Mouse (Mus musculus) left cerebral cortex, postnatal 25 days (tissue): ENCODE data around the gene Ang4. TPM values are rescaled to one million over a fixed set of nuclear protein-coding genes. Genes with fewer than 3 reads are reported as not detected.

Experiments
- DNase-seq, 2 experiments: peaks; one replicate each; pipeline ENCODE4 v3.0.0; 2022; ENCODE audit warnings: low spot score in 2 of 2, mixed read lengths in 1 of 2
- intact Hi-C: fragments of 180-260 bp; cut with DNase I; formaldehyde crosslinking; loops from one replicate; pipeline ENCODE4 v1.15.1; 2025
- total RNA-seq, 2 experiments: library from RNA; stranded (reverse); gene quantifications; 2 replicates each; pipeline ENCODE4 v1.2.3; 2021

Gene Ang4
- not detected for total RNA-seq

DNA sequence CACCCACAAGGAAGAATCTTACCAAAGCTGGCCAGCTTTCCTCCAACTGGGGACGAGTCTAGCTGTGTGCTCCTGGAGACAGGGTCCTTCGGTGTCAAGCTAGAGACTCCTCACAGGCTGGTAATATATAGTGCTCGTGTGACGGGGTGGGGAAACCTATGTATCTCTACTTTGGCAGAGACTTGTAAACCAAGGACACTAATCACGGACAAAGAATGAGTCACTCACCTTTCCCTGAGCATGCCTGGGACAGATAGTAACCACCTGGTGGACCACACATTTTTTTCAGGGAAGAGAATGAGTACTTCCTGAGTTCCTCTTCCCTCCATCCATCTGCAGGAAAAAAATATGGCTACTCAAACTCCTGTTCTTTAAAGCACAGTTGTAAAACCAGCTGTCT, at the start of gene Ang4:
TSS of gene Ang4 (minus strand) at position 101 of the 400 bp plus-strand sequence.
- intact Hi-C loops = loop anchor here (10.0 kb wide), 1 partner anchor 51 kb away; no protein-coding TSS in a partner anchor
- no peak for DNase-seq

DNA sequence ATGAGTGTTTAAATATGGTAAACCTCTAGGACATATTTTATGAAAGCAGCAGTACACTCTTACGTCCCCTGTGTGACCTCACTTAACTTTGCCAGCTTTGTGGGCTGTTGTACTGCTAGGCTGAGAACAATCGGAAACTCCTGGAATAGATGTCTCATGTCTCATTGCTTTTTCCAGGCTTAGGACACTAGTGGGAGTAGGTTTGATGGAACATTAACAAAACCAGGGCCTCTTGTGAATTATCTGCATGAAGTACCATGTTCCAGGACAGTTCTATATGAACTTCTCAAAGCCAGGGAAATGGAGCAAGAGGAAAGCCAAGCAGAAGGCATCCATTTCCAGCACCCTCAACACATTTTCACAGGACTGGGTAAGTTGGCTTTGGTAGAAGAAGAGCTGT, 26.4 kb upstream of the Ang4 start, which contains the start of gene AY358078:
TSS of gene AY358078 (plus strand) at position 301 of the 400 bp plus-strand sequence.
- intact Hi-C loops = no loop called here
- DNase-seq = no peak

DNA sequence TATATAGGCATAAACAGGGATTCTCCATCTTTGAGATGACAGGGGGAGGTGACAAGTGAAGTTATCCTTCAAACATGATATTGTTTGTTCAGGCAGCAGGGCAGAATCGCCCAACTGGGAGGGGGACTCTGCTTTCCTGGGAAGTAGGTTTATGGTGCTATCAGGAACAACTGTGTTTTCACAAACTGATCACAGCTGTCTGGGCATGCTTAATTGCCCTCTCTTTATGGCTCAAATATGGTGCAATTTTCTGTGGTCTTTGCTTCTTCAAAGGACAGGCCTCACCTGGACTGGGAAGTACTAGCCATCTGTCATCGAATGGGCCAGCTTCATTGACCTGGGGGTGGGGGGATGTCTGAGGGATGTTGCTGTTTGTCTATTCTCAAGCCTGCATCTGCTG, 20.7 kb upstream of the Ang4 start:
- DNase-seq = no peak

DNA sequence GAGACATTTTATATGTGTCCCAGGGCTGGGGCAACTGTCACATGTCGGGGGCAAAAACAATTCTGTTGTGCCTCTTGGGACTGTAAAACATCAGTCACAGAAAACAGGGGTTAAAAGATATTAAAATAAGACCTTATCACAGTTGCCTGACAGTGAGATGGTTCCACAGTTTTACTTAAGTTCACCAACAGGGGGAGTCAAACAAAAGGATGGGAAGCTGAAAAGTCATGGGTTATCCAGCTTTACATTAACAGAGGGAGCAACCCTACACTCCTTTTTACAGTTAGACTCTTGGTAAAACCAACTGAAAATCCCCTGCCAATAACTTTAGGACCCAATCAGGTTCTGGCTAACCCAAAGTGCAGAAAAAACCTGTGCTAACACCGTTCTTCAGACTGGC, 15.8 kb upstream of the Ang4 start:
- no peak for DNase-seq
- intact Hi-C loops = no loop called here

More for the DNA sequence above, 20.7 kb upstream of the Ang4 start:
- intact Hi-C loops = no loop called here

DNA sequence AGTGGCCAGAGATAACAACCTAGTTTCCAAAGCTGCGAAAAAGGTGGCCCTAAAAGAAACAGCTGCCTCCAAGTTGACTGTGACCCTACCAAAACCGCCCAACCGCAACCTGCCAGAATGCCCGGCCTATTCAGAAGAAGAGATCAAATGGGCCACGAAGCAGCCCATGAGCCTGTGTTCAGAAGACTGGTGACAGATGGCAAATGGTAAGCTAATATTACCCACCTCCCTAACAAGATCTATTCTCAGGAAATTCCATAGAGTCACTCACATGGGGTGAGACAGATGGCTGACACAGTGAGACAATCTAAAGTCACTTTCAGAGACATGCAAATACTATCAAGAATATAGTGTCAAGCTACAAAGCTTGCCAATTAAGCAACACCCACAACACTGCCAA, 13.7 kb upstream of the Ang4 start:
- no peak for DNase-seq
- intact Hi-C loops = no loop called here

DNA sequence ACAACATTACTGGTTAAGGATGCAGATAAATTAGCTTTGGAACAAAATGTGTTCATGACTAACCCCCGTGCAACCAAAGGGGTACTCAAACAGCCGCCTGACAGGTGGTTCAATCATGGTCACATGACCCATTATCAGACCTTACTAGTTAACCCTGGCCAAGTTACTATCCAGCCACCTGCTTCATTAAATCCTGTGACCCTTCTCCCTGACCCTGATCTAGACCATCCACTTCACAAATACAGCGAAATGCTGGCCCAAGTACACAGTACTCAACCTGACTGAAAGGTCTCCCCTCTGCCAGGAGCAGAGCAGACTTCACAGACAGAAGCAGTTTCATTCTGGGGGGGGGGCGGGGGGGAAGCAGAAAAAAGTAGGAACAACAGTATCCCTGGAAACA, 12.9 kb upstream of the Ang4 start:
- DNase-seq = no peak
- intact Hi-C loops = no loop called here

DNA sequence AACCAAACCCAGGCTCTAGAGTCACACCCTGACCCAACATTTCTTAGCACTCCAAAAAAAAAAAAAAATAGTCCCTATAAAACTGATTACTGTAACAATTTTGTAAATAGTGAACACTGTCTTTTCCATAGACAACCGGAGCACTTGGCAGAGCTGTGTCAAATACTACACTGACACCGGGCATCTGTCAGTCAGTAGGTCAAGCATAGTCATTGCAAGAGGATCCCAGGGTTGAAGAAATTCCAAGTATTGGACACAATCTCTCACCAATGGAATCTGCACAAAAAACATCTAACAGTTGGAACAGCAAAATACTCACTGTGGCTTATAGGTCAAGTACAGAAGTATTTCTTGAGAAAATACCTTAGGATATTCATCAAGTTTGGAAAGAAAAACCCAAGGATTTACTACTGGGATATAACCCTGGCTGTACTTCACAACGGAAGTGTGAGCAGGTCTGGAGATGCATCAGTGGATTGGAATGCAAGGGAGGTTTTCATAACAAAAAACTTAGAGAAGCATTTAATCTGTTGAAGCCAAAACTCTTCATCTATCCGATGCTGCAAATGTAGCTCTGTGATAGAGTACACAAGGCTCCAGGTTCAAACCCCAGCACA, 5.6 kb upstream of the Ang4 start:
- DNase-seq = no peak
- intact Hi-C loops = loop anchor here (5.0 to 10.0 kb wide), 2 partner anchors 46 to 88 kb away; no protein-coding TSS in a partner anchor

DNA sequence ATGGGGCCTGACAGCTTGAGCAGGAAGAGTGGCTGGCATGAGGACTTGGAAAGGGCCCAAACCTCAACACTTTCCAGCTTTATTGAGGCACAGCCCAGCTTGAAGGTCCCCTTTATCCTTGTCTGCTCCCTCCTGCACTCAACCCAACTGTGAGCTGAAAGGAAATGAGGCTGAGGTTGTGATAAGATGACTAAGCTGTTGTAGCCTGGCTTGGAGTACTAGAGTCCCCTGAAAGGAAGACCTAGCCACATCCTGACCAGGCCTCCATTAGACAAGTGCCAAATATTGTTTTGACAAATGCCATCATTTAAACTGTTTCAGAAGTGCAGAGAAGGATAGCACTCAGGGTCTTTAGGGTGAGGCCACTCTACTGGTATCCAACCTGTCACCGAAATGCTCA, 4.4 kb upstream of the Ang4 start:
- DNase-seq = no peak
- intact Hi-C loops = loop anchor here (5.0 to 10.0 kb wide), 2 partner anchors 47 to 90 kb away; no protein-coding TSS in a partner anchor

DNA sequence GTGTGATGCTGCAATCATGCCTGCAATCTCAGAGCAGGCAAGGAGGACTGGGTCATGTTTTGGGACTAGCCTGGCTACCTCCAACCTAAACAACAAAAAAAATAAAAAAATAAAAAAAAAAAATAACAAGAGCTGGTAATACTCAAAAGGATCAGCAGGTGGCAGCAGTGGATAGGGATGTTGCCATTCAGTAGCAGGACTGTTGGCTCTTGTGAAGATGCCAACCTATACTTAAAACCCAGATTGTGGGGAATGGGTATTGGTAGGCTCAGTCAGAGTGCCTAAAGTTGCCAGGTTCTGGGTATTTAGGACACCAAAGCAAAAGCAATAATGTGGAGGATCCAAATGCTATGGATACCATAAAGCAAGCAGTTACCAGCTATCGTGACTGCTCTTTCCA, 2.0 kb downstream of the Ang4 start:
- peak in 1 of 2 experiments; percentile 9 for DNase-seq
- intact Hi-C loops = loop anchor here (10.0 kb wide), 1 partner anchor 53 kb away; no protein-coding TSS in a partner anchor

DNA sequence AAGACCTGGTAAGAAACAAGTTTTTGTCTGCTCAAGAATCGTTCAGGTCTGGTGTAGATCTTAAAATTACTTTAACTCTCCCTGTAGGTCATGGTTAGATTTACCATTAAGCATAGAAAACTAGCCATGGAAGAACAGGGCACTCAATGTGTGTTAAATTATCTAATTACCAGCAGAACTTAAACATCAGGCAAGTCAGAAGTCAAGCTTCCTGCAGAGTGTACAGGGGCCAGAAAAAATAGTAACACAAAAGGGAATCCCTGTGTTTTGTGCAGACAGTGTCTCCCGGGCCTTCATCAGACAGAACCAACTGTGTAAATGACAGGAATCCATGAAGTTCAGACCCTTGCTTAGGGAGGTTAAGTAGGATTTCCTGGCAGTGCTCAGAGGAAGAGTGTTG, 17.4 kb downstream of the Ang4 start:
- no peak for DNase-seq
- intact Hi-C loops = loop anchor here (5.0 kb wide), 1 partner anchor 504 kb away; no protein-coding TSS in a partner anchor

DNA sequence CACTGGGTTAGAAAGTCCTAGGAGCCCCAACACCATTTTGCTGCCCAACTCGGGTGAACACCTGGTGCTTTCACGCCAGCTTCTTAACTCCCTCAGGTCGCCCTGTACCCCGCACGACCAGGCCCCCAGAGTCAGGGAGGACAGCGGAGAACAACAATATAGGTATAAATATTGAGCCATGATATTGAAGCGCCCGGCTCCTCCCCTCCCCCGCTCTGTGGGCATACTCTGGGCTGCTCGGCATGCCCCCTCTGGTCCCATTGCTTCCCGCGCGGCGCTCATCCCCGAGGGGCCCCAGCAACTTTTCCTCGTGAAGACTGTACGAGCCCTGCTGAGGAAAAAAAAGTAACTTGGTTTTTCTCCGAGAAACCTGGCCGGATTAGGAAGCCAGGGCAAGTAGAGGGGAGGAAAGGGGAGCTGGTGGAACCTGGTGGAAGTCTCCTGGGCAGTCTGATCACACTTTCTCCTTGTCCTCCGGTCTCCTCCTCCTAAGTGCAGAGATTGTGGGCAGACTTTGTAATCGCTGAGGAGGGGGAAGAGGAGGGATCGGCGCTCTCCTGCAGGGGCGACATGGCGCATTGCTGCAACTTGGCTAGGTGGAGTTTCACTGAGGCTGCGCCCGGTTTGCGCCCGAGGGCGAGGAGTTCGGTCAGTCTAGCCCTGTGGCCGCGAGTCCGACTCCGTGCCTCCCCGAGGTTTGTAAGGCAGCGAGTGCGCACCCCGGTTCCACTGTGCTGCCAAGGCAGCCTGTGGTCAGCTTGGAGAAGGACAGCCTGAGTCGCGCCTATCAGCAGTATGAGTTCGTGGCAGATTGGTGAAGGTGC, 32.8 kb downstream of the Ang4 start:
- no peak for DNase-seq
- intact Hi-C loops = no loop called here

DNA sequence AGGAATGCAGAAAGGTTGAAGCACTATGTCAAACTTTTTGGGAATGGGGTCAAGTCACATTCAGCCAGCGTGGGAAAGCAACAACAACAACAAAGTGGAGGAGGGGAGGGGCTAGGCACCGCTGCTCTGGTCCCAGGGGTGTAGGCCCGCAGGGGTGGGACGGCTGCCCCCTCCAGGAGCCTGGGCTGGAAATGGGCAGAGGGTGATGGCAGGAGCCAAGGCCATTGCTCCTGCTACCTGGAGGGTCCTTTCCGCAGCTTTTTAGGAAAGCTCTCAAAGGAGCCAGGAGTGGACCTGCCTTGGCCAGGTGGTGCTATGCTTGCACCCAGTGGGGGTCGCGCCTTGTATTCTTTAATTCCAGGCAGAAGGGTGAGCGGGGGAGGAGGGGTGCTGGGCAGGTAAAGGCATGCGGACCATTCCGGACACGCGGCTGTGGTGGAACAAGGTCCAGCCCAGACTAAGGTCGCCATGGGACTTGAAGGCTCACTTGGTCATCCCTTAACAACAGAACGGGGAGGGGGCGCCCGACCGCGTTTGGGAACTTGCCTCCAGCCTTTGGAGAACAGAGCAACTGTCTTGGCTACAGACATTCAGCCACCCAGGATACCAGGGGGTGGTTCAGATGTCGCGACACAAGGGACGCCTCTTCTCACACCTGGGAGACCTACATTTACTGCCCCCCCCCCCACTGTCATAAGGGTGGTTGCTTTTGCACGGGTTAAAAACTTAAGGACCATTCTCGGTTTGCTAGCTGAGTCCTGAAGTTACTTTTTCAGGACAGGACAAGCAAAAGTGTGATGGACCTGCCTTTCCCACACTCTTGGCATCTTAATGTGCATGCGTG, 34.0 kb downstream of the Ang4 start:
- intact Hi-C loops = no loop called here
- DNase-seq = no peak

DNA sequence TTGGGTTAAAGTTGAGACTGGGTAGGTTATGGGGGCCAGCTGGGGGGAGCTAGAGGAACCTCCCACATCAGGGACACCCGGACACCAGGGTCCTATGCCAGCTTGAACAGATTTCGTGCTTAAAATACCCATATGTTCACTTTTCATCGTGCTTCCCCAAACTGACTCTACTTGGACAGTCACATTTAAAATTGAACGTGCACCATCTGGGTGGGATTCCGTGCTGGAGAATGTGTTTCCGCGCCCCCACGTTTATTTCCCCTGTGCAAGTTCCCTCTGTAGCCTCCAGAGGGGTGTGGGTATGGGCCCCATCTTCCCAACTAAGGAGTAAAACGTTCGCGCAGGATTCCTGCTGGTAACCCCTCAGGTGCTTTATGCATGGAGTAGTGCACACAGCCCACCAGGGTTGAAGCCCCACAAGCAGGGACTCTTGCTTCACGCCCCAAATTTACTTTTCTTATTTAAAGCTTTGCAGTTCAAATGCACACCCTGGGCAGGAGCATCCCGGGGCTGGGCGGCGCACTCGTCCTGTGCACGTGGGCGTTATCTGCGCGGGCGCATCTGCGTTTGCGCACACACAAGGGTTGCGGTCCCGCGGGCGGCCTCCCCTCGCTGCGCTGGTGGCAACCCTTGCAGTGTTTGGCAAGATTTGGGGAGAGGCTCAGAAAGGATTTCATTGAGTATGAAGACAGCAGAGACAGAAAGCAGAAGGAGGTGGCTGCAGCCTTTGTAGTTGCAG, 34.8 kb downstream of the Ang4 start:
- intact Hi-C loops = no loop called here
- peak; percentile 20 to 62 for DNase-seq

DNA sequence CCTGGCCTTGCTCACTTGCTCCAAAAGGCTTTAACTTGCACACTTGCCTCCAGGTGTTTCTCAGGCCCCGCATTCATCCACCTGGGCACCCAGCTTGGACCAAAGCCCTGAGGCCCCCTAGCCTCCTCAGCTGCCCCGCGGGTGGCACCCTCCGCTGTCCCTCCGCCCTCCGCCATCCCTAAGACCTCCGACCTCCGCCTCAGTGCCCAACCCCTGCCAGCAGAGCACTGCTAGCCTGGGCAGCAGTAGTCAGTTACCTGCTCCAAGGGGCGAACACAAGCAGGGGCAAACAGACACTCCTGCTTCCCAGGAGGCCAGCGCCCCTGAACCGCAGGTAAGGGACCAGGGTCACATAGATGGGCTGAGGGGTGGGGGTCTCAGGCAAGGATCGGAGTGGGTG, 35.4 kb downstream of the Ang4 start:
- no peak for DNase-seq
- intact Hi-C loops = no loop called here

DNA sequence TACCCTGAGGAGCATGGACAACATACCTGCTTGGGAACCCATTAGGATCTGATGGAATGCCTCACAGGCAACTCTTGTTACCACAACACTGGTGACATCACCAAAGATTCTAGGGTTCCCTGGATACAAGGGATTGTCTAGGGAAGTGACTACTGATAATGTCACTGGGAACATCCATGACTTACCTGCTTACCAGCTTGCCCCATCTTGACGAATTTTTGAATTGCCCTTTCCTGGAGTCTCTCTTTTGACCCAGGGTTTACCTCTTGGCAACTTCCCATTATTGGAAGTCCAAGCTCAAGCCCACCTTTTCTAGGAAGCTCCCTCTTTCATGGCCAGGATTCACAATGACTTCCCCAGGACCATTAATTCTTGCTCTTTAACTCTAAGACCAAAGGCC, 56.3 kb downstream of the Ang4 start, which contains the start of gene Gm5800:
TSS of gene Gm5800 (minus strand) at position 101 of the 400 bp plus-strand sequence.
- intact Hi-C loops = no loop called here
- no peak for DNase-seq
